Mouse (Mus musculus) stomach, postnatal 0 days (tissue): ENCODE data around the gene 6030468B19Rik.

Source experiments
- CTCF ChIP-seq: IDR thresholded peaks from 2 replicates; pipeline ENCODE4 v1.5.1; 2016; ENCODE audit warnings: antibody characterized with exemption, low read depth, mild to moderate bottlenecking, moderate library complexity
- EP300 ChIP-seq: optimal IDR thresholded peaks from 2 replicates; pipeline ENCODE3; 2016; ENCODE audit warnings: antibody characterized with exemption

DNA sequence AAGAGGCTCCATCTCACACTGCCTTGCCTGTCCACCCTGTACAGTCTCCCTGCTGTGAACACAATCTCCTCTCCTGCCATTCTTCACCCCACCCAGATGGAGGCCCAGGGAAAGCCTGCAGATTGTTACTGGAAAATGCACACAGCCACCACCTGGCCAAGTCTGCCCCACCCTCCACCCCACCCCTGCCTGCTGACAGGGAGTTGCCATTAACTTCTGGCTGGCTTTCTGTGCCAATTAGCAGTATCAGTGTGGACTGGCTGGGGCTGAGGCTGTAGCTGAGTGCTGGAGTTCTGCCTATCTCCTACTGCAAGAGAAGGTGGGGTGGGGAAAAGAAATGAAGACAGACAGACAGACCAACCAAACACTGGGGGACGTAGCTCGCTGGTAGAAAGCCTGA, 41.1 kb downstream of the 6030468B19Rik start:
- no peak for TF ChIP-seq CTCF
- TF ChIP-seq EP300, result no peak
